Mouse (Mus musculus): Measurements from ENCODE around the gene Col15a1.

Col15a1 gene

DNA sequence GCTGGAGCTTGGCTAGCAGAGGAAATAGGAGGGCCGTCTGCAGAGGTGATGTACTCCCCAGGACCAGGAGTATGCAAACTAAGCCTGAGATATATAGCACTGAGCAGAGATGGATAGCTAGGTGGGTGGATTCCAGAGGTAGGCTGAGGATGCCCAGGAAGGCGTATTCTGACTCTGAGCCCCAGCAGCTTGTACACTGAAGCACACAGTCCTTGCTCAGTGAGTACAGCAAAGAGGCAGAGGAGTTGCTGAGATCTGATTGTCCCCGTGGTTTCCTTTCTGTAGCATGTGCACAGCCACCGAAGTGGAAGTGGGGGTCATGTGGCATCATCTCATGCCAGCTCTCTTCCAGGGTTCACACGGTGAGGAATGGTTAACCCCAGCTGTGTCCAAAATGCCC lies 54.0 kb downstream of the Col15a1 start:
- in situ Hi-C loops (cut with MboI; ENCODE audit: low sequenced_read_pairs), result no loop called here

DNA sequence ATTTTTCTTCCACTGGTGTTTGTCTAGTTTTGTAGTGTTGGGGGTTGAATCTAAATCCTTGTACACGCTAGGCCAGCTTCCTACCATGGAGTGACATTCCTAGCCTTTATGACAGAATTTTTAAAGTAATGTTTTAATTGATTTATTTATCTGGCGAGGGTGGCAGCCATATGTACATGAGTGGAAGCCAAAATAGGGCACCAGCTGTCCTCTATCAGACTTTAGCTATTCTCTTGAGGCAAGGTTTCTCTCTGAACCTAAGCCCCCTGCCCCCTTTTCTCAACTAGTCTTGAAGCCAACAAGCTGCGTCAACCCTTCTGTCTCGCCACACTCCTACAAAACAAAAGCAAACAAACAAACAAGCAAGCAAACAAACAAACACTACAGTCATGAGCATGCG lies 57.6 kb downstream of the Col15a1 start:
- in situ Hi-C loops (cut with MboI; ENCODE audit: low sequenced_read_pairs), result no loop called here

DNA sequence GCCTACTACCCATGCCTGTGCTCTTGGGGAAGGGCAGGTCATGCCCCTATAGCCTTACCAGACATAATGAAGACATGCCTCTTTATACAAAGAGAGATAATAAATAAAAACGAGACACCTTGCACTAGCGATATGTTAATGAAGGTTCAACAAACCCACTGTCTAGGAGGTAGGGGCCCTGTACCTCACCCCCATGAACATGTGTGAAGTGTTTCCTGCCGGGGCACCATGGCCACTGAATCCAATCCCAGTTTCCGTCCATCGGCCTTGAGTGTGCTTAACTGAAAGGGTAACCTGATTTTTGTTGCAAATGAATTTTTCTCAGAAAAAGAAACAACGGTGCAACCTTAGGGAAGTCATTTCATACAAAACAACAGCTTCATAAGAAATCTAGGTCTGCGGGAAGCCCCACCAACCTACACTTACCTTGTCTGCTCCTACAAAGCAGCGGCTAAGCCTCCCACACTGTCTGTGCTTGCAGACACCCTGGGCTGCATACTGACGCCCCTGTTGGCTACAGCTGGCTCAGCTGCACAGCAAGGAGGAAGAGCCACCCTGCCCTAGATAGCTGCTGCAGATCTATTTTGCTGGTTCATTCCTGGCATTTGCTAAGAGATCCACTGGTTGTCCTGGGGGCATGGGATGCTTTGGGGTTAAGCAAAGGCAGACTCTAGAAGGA lies 64.6 kb downstream of the Col15a1 start:
- in situ Hi-C loops (cut with MboI; ENCODE audit: low sequenced_read_pairs), result no loop called here

DNA sequence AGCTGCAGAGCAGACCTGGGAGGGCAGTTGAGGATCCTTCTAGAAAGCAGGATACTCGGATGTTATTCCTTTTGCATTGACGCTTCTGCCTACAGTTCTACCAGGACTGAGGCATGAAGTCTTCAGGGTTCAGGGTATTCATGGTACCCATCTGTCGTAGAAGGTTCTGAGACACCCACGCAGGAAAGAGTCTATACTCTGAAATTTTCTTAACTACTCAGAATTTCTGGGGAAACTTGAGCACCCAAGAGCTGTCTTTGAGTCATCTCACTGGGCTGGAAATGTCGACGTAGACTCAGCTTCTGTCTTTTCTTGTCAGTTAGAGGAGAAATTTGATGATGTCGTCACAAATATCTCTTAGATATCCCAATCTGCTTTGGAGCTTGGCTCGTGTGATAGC lies 65.8 kb downstream of the Col15a1 start:
- in situ Hi-C loops (cut with MboI; ENCODE audit: low sequenced_read_pairs), result no loop called here

DNA sequence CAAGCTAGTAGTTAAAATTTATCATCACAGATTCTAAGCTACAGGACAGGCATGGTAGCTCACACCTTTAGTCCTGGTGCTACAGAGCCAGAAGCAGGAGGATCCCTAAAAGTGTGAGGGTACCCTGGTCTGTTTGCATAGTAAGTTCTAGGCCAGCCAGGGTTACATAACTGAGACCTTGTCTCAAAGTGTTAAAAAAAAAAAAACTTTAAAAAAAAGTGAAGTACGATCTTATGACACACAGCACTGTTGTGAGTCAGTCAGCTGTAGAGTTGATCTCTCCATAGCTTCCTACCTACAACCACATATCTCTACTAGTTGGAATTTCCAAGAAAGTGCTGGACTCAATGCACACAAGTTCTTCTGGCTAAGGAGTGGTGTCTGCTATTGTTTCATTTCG lies 67.0 kb downstream of the Col15a1 start:
- in situ Hi-C loops (cut with MboI; ENCODE audit: low sequenced_read_pairs), result no loop called here

DNA sequence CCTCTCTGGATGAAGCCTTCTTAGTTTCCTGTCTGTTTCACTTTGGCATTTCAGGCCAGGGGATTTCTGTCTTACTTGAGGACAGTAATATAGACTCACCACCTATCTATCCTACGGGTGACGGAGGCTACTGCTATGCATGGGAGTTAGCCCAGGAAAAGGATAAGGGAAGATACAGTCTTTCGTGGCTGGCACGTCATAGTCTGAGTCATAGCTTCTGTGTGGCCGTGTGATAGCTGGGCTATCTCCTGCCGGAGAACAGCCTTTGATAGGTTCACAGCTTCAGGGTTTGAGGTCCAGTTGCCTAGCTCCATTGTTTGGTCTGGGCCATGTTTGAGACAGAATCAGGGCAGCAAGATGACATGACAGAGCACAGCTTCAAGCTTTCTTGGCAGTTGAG lies 70.4 kb downstream of the Col15a1 start:
- in situ Hi-C loops (cut with MboI; ENCODE audit: low sequenced_read_pairs), result no loop called here

DNA sequence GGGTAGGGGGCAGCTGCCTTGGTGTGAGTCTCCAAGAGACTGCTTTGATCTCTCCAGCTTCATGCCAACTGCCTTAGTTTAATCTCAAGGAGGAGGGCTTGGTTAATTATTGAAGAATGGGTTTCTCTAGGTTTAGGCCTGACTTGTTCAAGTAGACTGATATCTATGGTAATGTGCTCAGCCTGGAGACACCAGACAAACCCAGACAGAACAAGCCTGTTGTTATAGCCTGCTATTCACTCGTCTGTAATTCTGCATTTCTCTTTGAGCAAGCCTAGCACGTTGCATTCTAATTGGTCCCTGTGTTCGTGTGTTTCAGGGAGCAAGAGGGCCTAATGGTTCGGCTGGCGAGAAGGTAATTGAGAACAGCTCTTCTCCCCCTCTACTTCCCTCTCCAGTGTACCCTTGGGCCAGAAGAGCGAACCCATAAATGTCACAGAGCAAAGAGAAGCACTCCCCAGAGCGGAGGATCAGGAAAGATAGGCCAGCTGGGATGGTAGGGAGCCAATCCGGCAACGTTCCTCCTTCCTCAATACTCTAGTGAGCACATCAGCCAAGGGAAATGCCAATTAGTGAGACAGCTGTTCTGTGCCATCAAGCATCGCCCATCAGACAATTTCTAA lies 71.2 kb downstream of the Col15a1 start:
- in situ Hi-C loops (cut with MboI; ENCODE audit: low sequenced_read_pairs), result no loop called here

DNA sequence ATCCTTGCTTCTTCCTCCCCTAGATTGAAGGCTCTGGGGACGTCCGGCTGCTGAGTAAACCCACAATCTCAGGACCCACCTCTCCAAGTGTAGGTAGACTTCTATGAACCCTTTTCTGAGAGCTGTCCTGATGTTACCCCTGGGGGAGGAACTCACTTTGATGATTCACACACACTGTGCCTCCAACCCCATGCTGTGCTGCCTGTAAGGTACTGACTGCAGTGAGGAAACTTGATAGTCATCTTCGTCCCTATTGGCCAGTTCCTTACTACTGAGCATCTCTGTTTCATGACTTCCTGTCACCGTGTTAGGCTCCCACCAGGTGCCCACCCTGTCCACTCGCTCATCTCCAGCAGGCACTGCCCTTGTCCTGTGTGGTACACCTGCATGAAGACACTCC lies 72.2 kb downstream of the Col15a1 start:
- in situ Hi-C loops (cut with MboI; ENCODE audit: low sequenced_read_pairs), result no loop called here

DNA sequence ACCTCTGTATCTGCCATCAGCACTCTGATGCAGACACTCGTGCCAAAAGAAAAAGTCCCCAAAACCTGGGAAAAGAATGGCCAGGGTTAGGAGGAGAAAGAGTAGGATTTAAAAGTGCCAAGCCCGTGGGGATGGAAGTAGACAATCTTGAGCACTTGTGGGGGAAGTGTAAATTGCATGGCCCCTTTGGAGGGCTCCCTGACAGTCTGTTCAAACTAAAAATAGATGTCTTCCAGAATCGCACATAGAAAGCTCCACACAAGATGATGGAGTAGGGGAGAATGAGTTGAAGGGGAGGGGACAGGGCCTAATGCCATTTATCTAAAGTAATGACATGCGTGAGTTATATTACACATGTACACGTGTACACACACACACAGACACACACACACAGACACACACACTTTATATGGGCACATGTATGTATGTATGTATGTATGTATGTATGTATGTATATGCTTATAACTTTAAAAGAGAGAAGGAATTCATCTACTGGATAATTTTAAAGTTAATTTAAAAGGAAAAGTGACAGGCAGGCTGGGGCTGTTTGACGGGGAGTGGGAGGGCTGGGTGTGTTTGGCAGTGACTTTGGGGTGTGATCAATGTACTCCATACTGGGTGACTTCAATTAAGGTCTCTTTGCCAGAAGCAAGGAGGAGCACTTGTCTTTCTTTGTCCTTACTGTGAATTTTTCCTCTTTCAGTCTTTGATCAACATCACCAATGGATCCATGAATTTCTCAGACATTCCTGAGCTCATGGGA lies 74.1 kb downstream of the Col15a1 start:
- in situ Hi-C loops (cut with MboI; ENCODE audit: low sequenced_read_pairs), result no loop called here

DNA sequence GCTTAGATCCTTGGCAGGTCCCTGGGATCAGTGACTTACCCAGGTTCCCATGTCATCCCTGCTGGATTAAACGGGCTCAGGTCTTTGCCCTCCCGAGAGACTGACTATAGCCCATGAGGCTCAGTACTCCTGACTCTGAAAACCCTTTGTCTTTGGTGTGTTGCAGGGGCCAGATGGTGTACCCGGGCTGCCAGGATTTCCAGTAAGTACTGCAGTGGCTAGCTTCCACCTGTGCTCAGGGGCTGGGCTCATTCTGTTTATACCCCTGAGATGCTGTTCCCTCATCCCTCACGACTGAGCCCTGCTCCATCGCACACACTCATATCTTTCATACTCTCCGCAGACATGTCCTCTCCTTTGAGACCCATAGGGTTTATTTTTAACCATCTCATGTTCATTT lies 76.3 kb downstream of the Col15a1 start:
- in situ Hi-C loops (cut with MboI; ENCODE audit: low sequenced_read_pairs), result no loop called here

DNA sequence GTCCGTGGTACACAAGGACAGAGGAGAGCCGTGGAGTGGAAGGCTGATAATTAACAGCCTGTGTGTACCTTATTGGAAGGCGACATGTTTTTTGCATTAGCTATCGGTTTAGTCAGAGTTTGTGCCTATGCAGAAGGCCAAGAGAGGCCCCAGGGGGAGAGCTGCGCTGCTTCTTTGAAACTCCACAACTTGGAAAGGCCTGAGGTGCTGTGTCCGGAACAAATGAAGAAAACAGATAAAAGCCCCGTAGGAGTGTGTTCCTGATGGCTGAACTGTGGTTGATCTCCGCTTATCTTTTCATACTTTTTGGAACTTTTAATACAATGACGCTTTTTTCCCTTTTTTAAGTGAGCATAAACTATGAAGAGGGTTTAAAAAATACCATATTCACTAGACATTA lies 76.9 kb downstream of the Col15a1 start:
- in situ Hi-C loops (cut with MboI; ENCODE audit: low sequenced_read_pairs), result no loop called here

DNA sequence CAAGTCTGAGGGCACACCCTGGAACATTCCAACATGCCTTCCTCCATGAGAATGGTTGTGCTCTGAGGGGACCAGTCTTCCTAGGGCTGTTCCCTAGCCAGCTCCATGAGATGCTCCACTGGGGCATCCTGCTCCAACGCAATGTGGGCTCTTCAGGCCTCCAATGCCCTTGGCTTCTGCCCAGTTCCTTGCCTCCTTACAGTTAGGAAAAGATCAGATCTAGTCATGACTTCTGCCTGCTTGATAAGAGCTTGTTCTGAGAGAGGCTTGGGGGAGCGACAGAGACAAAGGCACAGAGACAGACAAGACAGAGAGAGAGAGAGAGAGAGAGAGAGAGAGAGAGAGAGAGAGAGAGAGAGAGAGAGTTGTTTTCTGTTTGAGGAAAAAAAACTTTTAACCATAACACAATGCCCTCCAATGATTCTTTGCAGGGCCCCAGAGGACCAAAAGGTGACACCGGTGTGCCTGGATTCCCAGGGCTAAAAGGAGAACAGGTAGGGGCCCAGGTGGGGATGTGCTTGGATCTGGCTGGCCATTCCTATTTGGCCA lies 78.7 kb downstream of the Col15a1 start:
- in situ Hi-C loops (cut with MboI; ENCODE audit: low sequenced_read_pairs), result no loop called here

DNA sequence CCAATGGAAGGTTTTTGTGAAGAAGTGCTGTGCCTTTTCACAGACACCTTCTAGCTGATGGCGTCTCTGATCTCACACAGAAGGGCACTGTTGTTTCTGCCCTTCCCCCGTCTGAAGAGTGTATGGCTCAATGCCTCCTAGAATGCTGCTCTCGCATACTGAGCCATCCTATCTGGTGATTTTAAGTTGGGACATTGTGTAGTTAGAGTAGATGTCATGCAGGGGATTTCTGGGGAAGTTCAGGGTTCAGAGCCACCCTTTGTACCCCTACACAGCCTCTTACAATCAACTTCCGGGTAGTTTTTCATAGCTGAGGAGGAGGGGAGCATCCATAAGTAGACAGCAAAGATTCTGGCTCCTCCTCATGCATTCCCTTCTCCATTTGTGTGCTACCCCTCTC lies 79.5 kb downstream of the Col15a1 start:
- in situ Hi-C loops (cut with MboI; ENCODE audit: low sequenced_read_pairs), result no loop called here

DNA sequence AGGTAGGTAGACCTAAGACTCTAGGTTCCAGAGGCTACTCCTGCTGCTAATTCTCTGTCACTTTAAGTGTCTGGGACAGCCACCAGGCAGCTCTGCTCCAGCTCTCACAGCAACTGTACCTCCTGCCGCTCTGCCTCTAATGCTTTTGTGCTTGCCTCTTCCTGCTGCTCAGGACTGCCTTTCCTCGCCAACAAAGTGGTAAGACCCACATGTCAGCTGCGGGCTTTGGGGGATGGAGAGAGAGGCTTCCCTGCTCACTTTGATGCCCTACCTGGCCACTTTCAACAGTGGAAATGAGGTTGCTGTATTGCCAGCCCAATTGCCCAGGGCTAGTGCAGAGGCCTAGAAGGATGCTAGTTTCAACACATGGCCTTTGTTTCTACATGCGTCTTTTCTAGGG lies 80.3 kb downstream of the Col15a1 start:
- in situ Hi-C loops (cut with MboI; ENCODE audit: low sequenced_read_pairs), result no loop called here

DNA sequence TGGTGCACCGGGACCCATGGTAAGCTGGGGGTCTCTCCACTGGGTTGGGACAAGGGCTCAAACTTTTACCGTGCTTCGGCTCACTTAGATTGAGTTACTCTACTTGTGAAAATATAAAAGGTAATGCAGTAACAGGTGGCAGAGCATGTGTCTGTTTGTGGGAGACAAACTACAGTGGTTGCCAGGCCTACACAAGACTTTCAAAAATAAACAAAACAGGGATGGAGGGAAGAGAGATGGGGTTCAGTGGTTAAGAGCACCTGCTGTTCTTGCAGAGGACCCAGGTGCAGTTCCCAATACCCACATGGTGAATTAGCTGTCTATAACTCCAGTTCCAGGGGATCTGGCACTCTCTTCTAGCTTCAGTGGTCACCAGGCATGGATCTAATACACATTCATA lies 81.6 kb downstream of the Col15a1 start:
- in situ Hi-C loops (cut with MboI; ENCODE audit: low sequenced_read_pairs), result no loop called here

DNA sequence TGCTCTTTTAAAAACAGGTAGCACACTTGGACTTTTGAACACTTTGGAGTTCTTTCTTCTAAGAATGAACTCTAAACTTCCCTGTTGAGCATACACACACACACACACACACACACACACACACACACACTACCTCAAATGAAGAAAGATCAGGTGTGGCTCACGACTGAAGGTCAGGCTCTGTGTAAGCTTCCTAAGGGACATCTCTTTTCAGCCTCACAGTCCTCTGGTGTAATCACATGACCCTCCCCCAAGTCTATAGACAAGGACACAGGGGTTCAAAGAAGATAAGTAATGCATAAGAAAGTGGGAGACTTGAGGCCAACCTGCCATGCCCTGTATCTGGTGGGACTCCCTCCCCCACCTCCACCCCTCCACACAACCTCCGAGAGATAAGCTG lies 82.5 kb downstream of the Col15a1 start:
- in situ Hi-C loops (cut with MboI; ENCODE audit: low sequenced_read_pairs), result no loop called here

DNA sequence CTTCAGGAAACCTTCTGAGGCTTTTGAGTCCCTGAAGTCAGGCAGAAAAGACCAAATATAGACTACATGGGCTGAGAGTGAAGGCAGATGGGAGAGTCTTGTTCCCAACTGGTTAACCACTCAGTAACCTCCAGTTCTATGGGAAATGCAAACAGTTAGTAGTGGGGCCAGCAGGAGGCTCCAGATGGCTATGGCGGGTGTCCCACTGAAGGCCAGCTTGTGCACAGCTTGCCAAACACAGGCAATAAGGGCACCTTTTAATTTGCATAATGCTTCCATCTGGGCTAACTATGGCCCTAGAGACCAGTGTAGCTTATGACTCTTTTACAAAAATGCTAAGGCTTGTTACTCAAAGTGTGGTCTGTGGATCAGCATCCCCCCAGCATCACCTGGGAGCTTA lies 83.1 kb downstream of the Col15a1 start:
- in situ Hi-C loops (cut with MboI; ENCODE audit: low sequenced_read_pairs), result no loop called here

DNA sequence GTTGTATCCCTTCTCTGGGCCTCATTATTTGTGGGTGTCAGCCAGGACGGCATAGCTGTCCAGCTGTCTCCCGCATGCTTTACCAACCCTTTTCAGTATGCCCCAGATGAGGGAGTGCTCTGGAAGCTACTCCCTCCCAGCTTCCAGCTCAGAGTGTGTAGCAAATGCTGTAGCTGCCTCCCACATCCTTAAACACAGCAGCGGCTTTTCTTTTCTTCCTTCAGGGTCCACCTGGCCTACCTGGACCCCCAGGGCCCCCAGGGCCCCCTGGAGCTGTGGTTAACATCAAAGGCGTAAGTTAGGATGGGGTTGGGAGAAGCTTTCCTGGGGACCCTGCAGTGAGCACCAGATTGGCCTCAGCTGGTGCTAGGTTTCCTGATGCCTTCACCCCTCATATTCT lies 85.0 kb downstream of the Col15a1 start:
- in situ Hi-C loops (cut with MboI; ENCODE audit: low sequenced_read_pairs), result no loop called here

DNA sequence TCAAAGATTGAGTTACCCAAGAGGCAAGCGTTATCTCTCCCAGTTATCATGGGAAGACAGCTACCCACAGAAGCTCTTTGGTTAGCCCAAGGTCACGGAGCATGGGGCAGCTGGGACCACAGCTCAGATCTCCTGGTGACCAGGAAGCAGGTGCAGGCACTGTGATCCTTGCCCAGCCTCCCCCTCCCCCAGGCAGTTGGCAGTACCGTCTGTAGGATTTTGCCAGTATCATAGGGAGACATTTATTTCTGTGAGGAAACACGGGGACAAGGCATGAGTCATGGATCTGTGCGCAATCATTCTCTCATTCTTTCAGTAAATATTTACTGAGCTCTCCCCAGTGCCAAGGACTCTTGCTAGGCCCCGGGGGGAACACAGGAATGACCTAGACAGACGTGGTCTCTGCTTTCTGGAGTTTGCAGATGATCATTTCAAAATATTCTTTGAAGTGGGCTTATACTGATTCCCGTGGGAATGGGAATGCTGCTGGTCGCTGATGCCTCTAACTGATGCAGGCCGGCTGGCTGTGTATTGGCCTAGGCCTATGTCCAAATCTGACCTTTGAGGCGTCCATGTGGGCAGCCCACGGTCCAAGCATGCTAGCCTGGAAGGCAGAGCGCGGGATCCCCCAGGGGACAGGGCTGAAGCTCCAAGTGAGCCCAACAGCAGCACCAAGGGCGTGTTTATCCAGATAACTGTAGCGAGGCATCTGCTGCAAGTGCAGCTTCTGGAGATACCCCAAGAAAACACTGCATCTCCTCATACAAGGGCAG lies 86.0 kb downstream of the Col15a1 start:
- in situ Hi-C loops (cut with MboI; ENCODE audit: low sequenced_read_pairs), result no loop called here

DNA sequence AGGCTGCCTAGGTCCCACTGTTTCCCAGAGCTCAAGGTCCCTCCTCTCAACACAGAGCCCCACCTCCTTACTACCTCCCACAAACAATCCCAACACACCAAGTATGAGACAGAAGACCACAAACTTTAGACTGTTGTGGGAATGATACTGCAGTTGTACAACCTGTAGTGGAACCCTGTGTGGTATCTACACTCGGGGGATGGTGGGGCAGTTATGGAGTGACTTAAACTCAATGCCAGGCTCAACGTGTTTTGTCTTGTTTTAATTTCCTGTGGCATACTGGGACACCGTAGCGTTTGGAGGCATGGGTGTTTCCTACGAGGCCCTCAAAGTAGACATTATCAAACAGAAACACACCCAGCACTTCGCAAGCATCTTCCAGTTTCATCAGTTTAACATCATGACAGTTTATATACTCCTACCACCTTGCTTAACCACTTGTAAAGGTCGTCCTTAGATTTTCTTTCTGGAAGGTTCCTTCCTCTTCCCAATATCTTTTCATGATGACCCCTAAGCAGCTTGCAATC lies 86.6 kb downstream of the Col15a1 start:
- in situ Hi-C loops (cut with MboI; ENCODE audit: low sequenced_read_pairs), result no loop called here

DNA sequence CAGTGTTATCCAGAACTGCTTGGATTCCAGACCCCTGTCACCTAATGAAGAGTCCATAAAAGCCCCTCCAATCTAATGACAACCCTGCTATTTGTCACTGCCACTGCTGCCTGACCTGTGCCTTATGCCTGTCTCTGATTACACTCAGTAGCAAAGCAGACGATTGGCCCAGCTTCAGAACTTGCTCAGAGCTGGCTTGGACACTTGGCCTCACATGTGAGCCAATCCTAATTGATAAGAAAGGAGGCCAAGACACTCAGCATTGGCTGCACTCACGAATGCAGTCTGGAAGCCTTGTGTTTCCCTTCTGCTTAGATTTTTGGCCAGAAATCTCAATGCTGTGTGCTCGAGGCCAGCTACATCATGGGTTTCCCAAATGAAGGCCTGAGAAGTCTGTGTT lies 87.6 kb downstream of the Col15a1 start:
- in situ Hi-C loops (cut with MboI; ENCODE audit: low sequenced_read_pairs), result no loop called here

All from CH12F3 (cell line).